Mouse (Mus musculus) C2C12 (cell line): ENCODE data around the gene Aicda.

Experiments used
- CEBPB ChIP-seq: IDR thresholded peaks from one replicate; pipeline ENCODE4 v1.6.1; 2011; ENCODE audit warnings: low read depth, mild to moderate bottlenecking, control low read depth, moderate library complexity
- CTCF ChIP-seq: IDR thresholded peaks from one replicate; pipeline ENCODE4 v1.5.1; 2011; ENCODE audit not compliant: control insufficient read depth, insufficient read depth, insufficient read length
- FOSL1 ChIP-seq: IDR thresholded peaks from one replicate; pipeline ENCODE4 v1.8.0; 2011; ENCODE audit warnings: mild to moderate bottlenecking, low read length; ENCODE audit not compliant: poor library complexity, insufficient read depth, severe bottlenecking
- MAX ChIP-seq: IDR thresholded peaks from one replicate; pipeline ENCODE4 v1.6.1; 2011; ENCODE audit warnings: mild to moderate bottlenecking, control low read depth
- MYOD1 ChIP-seq: IDR thresholded peaks from one replicate; pipeline ENCODE4 v1.6.1; 2011; ENCODE audit warnings: low read depth; ENCODE audit not compliant: control insufficient read depth, insufficient read length
- MYOG ChIP-seq: IDR thresholded peaks from one replicate; pipeline ENCODE4 v1.6.1; 2011; ENCODE audit not compliant: control insufficient read depth, insufficient read length; ENCODE audit errors: extremely low read depth
- USF1 ChIP-seq: IDR thresholded peaks from one replicate; pipeline ENCODE4 v1.6.1; 2011; ENCODE audit warnings: low read depth, mild to moderate bottlenecking, control low read depth, moderate library complexity

DNA sequence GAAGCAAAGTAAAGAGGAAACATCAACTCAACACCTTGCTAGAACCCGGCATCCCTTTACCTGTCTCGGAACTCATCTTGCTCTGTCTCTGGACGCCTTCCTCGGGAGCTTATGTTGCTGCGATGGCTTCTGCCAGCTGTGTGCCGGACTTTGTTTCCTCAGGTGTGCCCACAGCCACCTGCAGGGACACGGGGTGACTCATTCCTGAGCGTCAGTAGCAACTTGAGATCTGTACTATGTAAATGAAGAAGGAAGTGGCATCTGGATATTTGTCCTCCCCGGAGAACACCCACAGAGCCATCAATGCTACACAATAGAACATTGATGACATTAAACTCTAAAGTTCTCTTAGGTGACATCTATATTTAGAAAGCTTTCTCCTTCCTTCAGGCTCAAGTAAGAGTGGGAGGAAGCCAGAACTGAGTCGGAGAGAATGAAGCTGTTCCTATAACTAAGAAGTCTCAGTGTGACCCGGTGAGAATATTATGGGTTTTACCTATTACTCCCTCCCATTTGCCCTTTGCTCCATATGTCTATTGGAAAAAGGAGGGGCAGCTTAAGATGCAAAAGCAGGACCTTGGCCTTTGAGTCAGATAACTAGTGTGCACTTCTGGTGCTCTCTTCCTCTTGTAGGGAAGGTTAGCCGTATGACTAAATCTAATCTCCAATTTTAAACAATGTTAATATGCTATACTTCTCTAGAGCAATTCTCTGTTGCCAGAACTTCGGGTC, 37.6 kb downstream of the Aicda start:
- TF ChIP-seq MYOG (no peak), CTCF (no peak), MAX (no peak), USF1 (no peak), FOSL1 (no peak), CEBPB (no peak), MYOD1 (no peak)
